Mouse (Mus musculus) G1E-ER4 (cell line): Measurements from ENCODE around the gene Dph6. TPM values are rescaled to one million over a fixed set of nuclear protein-coding genes. Genes with fewer than 3 reads are reported as not detected.

Source experiments
- GATA1 ChIP-seq: IDR thresholded peaks from one replicate; pipeline ENCODE4 v1.8.0; 2012; ENCODE audit warnings: low read length, inconsistent platforms
- polyA plus RNA-seq: library from polyadenylated mRNA; stranded (reverse); fragments of >175 nt; gene quantifications from 2 replicates; pipeline ENCODE4 v1.2.3, GENCODE M21; 2012

The Dph6 gene
- polyA plus RNA-seq, 1 experiment: 4.1 TPM

- no peak for TF ChIP-seq GATA1
These were observed 61.4 kb downstream of the Dph6 start for GRCm38 (mm10) chr2:114593393-114593792.

DNA sequence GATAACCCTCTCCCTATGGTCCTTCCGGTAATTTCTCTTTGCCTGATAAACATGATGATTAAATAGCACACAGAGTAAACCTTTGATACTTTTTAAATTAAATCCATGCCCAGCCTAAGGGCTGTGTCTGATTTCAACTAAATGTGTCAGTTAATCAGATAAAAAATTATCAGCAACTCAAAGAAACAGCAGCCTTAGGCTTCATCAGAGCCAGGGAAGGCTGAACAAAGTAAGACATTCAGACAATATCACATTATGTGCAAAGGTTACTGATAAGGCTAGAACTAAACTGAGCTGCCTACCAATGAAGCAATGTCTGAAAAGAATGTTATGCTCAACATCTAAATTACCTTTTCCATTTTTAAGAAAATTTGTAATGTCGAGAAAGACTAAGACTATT lies 74.0 kb downstream of the Dph6 start:
- TF ChIP-seq GATA1: no peak

DNA sequence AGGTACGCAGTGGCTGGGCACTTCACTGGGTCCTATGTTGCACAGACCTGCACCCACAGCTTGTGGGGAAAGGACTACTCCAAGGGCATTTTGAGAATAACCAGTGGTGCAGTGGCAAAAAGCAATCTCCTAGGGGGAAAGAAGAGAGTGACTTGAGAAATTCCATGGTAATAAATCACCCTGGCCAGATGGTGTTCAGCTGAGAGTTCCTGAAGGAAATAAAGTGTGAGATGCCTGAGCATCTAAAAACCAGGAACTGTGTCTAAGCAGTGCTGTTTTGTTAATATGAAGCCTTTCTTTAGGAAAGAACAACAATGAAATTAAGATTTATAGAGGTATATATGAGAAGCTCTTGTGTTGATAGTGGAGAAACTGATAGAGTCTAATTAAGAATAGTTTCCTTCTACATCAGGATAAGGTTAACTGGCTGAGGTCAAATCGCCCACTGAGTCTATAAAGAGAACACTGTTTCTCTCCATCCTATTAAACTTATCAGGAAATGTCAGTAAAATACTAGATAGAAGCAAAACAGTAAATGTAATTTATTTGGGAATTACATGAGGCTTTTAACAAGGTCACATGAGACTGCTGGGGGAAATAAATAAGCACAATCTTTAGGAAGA lies 111.7 kb downstream of the Dph6 start:
- TF ChIP-seq GATA1: no peak

DNA sequence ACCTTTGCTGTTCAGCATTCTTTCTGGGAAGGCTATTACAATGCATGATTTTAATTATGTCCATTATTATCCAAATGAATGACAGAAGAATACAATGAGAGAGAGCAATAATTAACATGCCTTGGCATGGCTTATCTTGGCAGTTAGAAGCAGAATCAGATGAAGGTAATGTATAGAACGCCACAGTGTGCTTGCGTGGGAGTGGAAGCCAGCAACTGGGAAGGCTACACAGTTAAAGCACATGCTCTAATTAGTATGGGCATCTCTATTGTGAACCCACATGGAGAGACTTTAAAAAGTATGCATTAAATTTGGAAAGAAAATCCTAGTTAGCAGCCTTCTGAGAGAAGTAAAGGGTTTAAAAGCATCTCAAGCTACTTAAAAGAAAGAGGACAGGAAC lies 112.4 kb downstream of the Dph6 start:
- no peak for TF ChIP-seq GATA1

DNA sequence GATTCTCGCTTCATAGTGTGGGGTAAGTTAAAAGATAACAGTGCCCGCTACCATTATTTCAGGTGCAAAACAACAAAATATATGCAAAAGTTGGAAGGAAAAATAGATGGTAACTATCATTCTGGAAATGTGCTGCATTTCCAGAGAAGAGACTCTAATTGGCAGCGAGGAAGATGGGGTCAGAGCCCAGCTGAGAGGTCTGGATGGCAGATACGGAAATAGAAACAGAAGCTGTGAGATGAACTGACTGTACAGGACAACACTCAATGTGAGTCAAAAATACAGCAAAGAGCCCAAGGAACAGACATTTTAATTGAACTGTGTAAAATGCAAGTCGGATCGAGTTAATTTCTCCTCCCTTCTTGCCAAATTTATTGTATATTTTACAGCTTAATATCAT lies 114.3 kb downstream of the Dph6 start:
- TF ChIP-seq GATA1: no peak

- TF ChIP-seq GATA1: no peak
These were observed 118.7 kb downstream of the Dph6 start for GRCm38 (mm10) chr2:114536032-114536431.

GRCm38 (mm10) chr2:114531010-114531756 lies 123.6 kb downstream of the Dph6 start:
- TF ChIP-seq GATA1: no peak

GRCm38 (mm10) chr2:114520414-114520813 lies 134.3 kb downstream of the Dph6 start:
- TF ChIP-seq GATA1: no peak

- no peak for TF ChIP-seq GATA1
These were observed 134.9 kb downstream of the Dph6 start for GRCm38 (mm10) chr2:114519907-114520306.

GRCm38 (mm10) chr2:114492398-114492797 lies 162.4 kb downstream of the Dph6 start:
- no peak for TF ChIP-seq GATA1

- no peak for TF ChIP-seq GATA1
These were observed 162.9 kb downstream of the Dph6 start for GRCm38 (mm10) chr2:114491907-114492306.

- TF ChIP-seq GATA1: no peak
These were observed 167.8 kb downstream of the Dph6 start for GRCm38 (mm10) chr2:114486980-114487379.
